Mouse (Mus musculus) frontal cortex, postnatal 10 days (tissue): ENCODE results near the gene Map2k5.

Source experiments
- DNase-seq, 2 experiments: peaks; one replicate each; pipeline ENCODE4 v3.0.0; 2022; ENCODE audit warnings: low spot score in 2 of 2, mixed read lengths in 1 of 2

The Map2k5 gene

DNA sequence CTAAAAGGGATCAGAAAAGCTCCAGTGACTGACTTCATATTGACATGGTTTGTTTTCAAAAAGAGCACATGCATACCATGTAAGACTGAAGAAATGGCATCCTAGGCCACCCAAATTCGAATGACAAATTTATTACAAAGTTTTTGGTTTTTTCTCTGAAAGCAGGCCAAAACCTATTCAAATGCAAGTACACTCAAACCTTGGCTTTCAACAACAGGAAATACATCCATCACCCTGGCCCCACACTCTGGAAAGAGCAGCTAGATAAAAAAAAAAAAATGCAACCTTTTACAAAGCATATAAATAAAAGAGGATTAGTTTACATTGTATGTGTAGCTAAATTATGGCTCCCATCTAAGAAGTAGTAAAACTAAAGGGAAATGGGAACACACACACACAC is 114.5 kb downstream of the Map2k5 start:
- DNase-seq = no peak

DNA sequence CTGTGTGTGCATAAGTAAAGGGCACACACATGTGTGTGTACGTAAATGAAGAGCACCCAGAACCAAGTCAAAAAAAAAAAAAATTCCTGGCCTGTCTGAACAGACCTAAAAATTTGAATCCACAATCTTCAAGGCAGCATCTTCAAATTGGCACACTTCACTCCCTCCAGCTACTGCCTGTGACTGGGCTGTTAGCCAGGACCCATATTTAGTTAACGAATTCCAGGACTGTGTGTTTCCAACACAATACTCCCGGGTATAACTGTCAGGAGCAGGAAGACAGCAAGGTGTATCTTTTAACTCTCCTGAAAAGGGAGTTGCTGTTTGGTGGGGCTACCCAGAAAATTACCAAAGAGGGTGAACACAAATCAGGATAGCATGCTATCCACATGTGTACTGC is 118.9 kb downstream of the Map2k5 start:
- no peak for DNase-seq

DNA sequence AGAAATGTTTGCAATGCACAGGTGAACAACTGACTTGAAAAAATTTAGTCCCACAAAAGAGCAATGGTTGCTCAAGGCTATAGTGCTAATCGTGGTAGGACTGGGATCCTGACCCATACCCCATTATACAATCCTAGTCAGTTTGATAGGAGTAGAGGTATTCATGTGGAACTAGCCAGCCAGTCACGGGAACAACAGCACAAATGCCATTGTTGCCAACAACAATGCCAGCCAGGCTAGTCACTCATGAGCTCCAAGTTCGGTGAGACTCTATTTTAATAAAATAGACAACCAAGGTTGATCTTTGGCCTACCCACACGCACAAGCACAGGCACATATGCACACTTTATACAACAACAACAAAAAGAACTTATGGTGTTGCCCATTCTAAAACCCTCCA is 120.0 kb downstream of the Map2k5 start:
- DNase-seq = no peak

DNA sequence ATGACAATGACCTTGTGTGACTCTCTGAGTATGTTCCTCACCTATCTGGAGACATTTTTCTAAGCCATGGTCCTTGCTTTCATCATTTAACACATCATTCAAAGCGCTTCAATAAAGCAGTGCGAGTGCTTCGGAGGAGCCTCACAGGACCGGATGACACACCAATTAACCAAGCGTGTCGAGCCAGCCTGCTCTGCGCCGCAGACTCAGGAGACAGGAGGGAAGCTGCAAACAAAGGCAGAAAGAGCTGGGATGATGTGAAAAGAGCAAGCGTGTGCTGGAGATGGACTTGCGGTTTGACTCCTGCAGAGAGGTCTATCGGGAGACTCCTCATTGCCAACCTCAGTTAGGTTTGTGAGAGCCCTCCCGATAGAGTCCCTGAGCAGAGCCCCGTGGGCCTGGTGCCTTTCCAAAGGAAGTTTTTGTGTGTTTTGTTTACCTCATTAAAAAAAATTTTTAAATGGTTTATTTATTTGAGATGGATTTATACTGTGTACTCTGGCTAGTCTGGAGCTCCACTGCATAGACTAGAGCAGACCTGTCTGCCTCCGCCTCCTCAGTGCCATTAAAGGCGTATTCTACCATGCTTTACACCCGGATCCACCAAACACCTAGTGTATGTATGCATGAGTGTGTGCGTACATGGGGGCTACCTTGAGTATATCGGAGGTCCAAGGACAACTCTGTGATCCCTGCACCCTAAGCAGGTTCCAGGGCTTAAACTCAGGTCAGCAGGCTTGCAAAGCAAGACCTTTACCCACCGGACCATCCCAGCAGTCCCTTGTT is 126.7 kb downstream of the Map2k5 start:
- DNase-seq = no peak

DNA sequence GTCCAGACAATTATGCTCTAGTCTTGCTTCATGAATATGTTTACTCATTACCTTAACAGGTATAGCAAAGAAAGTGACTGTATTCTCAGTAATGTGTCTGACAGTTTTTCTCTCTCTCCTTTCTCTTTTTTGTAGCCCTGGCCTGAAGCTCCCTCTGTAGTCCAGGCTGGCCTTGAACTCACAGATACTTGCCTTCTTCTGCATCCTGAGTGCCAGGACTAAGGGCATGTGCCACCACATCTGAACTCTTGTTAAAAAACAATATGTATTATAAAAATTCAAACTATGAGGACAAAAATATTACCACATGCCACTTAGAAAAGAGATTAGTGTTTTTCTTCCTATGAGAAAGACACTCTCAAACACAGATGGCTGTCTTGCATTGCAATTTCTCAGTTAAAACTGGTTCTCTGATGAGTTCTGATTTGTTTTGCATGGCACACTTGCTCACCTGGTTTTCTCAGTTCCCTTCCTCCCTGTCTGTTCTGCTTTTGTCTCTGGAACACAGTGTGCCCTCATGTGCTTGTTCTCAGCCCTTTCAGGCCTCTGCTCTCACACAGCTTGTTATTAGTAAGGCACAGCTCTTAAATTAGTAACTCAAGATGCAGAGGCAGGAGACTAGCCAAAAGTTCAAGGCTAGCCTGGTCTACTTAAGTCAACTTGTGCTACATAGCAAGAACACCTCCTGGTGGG is 129.5 kb downstream of the Map2k5 start:
- no peak for DNase-seq

DNA sequence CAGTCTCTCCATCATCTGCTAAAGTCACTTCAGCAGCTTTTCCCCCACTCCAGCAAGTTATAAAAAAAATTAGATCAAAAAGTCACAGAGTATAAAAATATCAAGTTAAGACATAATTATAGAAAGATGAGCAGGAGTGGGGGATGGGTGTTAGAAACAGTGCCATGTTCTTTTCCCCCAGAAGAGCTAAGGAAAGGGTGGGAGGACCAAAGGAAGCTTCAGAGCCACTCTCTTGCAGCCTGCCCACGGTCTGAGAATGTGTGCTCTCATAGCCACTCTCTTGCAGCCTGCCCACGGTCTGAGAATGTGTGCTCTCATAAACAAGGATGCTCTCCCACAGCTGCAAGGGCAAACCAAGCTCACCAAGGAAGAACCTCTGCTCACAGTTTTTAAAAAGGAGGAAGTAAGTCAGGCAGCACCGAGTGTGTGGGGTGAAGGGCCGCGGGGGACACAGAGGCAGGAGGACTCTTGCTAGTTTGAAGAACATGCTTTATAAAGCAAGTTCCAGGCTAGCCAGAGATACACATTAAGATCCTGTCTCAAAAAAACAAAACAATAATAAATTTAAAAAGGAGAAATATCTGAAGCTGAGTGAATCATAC is 131.0 kb downstream of the Map2k5 start:
- DNase-seq = no peak

DNA sequence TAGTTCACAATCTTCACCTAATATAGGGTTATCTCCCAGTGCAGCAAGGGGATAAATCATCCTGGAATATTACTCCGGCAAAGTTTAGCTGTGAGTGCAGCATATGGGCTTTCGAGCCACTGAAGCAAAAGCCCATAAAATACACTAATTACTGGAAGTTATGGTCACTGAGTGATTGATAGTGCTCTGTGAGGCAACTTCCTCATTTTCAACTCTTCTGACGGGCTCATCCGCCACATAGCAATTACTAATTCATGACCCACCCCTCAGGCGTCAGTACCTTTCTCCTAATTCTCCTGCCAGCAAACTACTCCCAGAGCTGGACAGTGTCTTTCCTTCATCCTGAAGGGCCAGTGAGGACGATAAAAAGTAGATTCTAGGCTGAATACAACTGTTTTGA is 135.7 kb downstream of the Map2k5 start:
- DNase-seq = no peak

DNA sequence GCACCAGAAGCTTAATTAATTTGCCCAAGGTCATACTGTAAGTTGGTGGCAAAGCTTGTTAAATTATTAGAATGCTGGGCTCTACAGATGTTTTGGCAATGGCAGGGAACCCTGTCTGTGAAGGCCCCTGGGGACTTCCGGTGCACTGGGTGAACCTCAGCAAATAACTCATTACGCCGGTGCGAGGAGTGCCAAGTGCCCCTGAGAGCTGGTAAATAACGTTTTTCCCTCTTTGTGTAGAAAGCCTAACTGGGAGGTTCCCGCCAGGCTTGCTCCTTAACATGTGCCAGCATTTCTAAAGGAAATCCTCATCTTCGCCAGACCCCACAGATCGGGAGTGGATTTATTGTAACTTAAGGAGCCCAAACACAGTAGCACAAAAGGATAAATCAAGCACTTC is 136.5 kb downstream of the Map2k5 start:
- no peak for DNase-seq

DNA sequence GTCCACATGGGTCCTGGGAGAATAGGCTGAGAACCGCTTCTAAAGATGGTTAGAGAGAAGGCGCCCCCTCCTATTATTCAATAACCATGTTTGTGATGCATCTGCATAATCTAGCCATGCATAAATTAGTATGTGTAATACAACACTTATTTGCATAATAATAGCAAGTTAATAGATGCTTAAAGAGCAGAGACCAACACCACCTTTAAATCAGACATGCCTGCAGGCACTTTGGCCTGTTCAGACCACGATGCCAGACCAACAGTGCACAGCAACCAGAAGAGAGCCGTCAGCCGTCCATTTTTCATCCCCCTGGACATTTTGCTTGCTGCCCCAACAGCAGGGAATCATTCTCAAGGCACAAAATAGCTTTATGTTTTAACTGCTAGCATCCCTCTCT is 143.3 kb downstream of the Map2k5 start:
- DNase-seq = no peak

DNA sequence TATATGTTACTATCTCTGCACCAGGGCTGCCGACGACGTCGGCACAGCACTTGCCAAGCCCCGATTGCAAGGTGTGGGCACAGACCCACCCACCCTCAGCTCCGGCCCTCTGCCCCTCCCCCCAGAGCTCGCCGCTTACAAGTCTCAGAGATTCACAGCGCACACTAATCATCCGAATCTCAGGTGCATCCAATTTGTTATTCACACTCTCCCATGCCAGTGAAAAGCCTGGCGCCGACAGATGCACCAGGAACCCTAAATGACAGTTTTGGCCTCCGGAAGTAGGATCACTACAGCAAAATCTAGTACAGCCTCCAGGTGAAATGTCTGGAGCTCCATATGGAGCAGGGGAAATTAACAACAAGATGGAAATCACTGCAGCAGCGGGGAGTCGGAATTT is 147.4 kb downstream of the Map2k5 start:
- DNase-seq = no peak

DNA sequence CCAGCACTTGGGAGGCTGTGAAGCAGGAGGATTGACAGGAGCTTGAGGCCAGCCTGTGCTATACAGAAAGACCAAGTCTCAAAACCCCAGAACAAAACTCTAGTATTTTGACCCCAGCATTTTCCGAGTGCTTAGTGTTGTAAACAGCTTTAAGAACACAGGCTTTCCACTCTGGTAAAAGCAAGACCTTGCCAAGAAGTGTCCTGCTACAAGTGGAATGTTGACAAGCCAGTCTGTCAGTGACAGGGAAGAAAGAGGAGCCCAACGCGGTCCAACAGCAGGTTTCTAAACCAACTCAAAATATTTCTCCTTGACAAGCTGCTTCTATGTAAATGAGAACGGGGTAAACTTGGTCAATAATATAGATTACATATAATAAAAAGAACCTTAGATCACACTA is 148.6 kb downstream of the Map2k5 start:
- no peak for DNase-seq

DNA sequence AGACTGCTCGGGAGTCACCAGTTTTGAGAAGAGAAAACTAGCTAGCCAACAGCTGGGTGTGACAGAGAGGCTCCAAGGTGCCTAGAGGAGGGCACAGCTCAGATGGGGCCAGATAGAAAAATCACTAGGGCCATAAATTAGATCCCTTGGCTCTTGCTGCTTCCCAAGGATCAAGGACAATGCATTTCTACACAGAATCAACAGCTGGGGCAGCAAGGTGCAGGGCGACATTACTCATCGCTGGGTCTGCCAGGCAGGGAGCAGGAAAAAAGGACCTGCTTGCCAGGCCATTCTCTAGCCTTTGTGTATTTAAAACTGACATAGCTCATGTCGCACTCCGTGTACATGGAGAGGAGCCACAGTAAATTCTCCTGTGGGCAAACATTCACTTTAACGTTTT is 155.5 kb downstream of the Map2k5 start:
- DNase-seq = no peak

DNA sequence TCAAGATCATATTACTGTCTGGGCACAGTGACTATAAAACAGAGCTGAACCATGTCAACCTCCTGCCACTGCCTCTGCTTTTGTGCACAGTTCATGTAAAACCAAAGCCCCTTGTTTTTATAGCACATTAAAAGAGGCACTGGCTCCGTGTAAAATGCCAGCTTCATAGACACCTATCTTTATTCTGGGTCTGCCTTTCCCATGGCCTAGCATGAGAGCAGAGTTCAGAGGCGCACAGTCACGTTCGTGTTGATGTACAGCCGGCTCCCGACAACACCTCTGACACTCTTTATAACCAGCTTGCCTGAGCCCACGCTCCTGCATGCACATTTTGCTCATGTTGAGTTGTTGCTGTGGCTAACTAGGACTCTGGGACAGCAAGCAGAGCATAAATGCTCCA is 157.9 kb downstream of the Map2k5 start:
- no peak for DNase-seq

DNA sequence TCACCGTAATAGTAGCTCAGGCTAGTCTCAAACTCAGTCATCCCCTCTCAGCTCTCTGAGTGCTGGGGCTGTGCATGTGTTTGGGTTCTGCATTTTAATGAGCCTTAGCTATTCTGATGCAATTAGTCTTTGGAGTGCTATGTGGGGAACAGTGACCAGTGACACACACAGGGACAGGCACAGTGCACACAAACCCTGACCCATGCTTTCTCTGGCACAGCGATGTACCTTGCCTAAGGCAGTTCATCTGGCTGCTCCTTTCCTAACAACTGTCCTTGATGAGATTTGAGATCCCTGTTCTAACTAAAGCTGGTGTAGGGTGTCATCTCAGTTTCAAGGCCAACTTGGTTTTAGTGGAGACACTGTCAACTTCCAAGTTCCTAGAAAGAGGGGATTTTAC is 162.7 kb downstream of the Map2k5 start:
- DNase-seq = no peak

DNA sequence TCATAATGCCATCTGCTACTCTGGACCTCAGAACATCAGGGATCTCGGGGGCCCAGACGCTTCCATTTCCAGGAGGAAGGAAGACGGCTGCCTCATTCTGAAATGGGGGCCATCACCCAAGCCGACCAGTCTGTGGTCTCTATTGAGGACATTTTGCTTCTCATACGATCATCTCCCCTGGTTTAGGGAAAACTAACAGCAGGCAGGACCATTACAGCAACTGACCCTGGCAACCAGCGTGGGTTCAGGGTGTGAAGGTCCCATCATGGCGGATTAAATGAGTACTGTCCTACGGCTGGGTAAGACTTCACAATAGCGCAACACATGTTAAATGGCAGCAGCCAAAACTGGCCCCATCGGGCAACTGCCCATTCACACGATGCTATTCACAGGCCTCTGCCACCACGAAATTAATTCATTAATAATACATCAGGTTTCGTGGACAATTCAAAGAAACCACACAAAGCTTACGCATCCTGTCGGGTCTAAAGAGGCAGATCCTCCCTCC is 170.9 kb downstream of the Map2k5 start:
- DNase-seq = no peak

DNA sequence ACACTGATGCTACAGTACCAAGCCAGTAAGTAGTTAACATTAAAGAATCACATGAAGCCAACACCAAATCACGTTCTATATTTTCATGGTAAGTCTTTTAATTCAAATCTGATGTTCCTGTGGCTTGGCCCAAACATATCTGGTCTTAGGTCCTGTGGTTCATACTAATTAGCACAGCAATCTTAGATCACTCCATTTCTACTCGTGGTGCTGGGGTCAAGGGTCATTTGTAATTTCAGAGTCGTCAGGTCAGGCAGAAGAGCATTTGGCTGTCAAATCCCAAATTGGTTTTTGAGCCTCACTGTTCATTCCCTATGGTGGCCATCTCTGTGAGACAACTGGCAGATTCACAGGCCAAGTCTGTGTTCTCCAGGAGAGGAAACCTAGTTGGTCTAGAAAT is 174.2 kb downstream of the Map2k5 start:
- DNase-seq = no peak

DNA sequence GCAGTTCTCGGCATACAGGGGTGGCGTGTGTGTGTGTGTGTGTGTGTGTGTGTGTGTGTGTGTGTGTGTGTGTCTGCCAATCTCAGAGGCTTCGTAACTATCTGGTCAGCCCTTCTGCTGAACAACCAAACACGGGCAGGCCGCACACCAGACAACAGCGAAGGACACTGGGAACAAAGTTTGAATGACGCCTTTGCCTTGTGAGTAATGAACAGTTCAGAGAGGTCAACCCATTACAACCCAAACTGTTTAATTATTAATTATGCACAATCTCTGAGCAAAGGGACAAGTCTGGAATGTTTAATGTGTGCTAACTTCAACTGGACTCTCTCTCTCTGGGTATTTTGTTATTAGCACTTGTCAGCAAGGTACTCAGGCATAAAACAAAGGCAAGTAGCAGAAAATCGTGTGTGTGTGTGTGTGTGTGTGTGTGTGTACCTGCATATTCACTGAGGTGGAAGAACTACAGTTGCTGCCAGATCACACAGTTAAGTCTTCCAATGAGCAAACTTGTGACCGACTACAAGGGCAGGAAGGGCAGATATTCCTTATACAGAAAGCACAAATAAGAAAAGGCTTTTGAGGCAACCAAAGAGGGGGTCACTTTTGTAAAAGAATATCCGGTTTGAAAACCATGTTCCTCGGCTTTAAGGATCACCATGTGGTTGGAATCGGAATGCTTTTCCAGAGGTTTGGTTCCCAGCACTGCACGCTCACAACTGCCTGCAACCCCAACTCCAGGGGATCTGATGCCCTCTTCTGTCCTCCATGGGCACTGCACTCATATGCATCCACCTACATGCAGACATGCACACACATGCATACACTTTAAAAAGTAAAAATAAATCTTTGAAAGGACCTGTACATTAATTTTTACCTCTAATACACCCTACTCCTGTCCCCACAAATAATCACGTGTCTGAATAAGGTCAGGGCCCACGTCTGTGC is 176.1 kb downstream of the Map2k5 start:
- DNase-seq = no peak

DNA sequence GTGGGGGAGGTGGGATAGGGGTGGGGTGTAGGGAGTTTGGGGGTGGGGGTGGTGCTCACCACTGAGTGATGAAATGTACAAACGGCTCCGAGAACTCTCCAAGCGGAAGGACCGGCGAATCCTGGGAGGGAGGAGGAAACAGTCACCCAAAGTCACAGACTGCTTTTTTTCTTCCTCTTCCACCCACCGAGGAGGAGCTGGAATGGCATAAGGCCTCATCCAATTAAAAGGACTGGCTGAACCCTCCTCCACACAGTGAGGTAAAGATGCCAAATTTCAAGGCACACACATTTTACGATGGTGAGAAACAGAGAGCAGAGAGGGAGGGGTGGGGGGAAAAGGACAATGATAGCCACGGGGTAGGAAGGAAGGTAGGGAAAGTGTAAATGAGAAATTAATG is 180.4 kb downstream of the Map2k5 start:
- no peak for DNase-seq

DNA sequence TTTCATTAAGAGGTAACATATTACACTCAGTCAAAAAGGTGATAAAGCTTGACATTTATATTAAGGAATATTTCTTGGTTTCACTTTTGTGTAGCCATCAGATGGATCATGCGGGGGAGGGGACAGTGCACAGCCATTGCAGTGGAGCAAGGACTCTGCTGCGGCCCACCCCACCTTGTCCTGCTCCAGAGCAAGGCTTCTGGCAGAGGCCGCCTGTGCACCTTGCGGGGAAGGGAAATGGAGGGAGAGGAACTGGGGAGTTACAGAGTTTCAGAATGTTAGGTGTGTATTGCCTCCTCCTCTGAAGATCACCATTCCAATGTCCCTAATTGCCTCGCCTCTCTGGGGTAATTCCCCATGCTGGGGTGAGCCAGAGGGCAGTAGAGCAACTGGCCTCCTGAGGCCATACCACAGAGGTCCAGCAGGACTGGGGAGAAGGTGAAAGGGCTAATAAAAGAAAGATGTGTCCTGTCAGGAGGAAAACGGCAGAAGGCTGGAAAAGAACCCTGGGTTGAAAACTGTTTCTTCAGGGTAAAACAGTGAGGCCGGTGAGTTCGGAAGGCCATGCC is 181.5 kb downstream of the Map2k5 start:
- DNase-seq = no peak

DNA sequence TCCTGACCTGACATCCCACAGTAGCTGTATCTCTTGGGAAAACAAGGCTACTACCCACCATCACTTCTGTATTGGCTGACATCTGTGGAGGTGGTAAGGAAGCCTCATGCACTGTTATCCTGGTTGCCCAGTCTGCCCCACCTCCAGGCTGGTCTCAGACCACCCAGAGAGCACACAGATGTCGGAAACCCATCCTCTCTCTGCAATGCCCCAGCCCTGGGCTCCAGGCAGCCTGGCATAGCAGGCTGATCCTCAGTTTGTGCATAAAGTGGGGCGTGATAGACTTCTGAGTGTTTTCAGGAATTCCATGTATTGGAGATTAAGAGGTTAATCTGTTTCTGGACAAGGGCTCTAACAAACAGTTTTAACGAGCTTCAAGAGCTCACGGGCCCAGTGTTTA is 182.2 kb downstream of the Map2k5 start:
- no peak for DNase-seq

DNA sequence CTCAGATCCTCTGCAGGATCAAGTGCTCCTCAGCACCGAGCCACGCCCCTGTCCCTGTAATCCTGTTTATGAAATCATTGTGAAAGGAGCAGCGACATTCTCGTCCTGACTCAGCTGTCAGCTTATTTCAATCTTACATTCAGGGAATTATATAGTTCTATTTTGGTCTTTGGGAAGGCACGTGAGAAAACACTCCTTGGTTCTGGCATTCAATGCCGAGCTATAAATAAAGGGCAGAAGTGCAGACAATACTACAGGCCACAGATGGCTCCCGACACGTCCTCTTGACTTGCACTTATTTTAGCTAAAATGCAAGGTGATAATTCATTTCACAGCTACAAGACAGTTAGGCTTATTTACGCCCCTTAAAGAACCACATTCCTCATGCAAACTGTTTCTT is 182.9 kb downstream of the Map2k5 start:
- no peak for DNase-seq

DNA sequence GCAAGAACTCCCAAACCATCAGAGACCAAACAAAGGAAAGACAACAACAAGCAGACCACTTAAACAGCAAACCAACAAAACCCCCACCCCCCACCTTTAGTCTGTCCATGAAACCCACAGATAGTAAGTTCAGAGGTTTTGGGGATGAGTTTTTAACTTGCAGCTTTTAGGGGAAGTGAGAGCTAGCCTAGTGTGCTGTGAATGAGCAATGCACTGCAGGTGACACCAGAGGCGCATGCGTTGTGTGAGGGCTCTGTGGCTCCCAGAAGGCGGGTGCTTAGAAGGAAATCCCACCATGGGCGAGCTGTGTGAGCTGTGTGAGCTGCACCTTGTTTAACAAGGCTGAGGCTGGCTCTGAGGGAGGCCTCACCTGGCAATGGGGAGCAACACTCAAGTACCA is 184.9 kb downstream of the Map2k5 start:
- no peak for DNase-seq
